Mouse (Mus musculus) megakaryocyte, embryonic 14.5 days (primary cell): Measurements from ENCODE around the gene Sergef.

Source experiments
- FLI1 ChIP-seq: IDR thresholded peaks from 2 replicates; pipeline ENCODE4 v1.6.1; 2012; ENCODE audit warnings: low read length, inconsistent platforms, mixed read lengths
- GATA1 ChIP-seq: IDR thresholded peaks from 3 replicates; pipeline ENCODE4 v1.6.1; 2012; ENCODE audit warnings: mixed read lengths, low read length, inconsistent platforms, borderline replicate concordance

DNA sequence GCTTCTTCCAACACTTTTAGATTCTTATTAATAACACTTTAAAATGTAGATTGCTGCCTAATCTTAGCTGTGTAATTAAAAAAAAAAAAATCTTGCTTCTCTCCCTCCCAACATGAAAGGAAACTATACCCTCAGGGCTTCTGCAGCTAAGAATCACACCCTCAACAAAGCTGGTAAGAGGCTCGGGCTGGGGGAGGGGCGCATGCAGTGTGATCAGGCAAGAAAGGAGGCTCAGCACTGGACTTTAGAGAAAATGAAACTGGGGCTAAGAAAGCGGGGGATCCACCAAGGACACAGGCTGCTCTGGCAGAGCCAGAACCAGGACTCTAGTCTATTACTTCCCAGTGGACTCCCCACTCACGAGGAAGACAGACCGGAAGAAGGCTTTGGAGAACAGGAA lies 38.5 kb downstream of the Sergef start:
- TF ChIP-seq GATA1 (no peak), FLI1 (no peak)
